Mouse (Mus musculus) hindbrain, embryonic 13.5 days (tissue): ENCODE data around the gene Zfp319. TPM values are rescaled to one million over a fixed set of nuclear protein-coding genes. Genes with fewer than 3 reads are reported as not detected.

Experiments used
- ATAC-seq: fragments of 200-750 bp; cut with Nextera tagmentation; 2 replicates; pipeline ENCODE4 v1.8.0; 2017; ENCODE audit warnings: moderate TSS enrichment; ENCODE audit not compliant: low FRiP score
- H3K27ac ChIP-seq: fragments of 300-500 bp; sonication (generic); 2 replicates; pipeline ENCODE4 v1.5.1; 2015; ENCODE audit warnings: inconsistent platforms, mild to moderate bottlenecking, moderate library complexity
- H3K27me3 ChIP-seq: fragments of 300-500 bp; sonication (generic); 2 replicates; pipeline ENCODE4 v1.6.1; 2015; ENCODE audit warnings: mild to moderate bottlenecking, inconsistent platforms
- H3K36me3 ChIP-seq: fragments of 300-500 bp; sonication (generic); 2 replicates; pipeline ENCODE4 v1.6.1; 2015; ENCODE audit warnings: mild to moderate bottlenecking, inconsistent platforms
- H3K4me1 ChIP-seq: fragments of 300-500 bp; sonication (generic); replicated peaks from 2 replicates; pipeline ENCODE4 v1.6.1; 2015; ENCODE audit warnings: inconsistent platforms
- H3K4me2 ChIP-seq: fragments of 300-500 bp; sonication (generic); 2 replicates; pipeline ENCODE4 v1.6.1; 2015; ENCODE audit warnings: inconsistent platforms, mild to moderate bottlenecking, moderate library complexity
- H3K4me3 ChIP-seq: fragments of 300-500 bp; sonication (generic); 2 replicates; pipeline ENCODE4 v1.5.1; 2015; ENCODE audit warnings: mild to moderate bottlenecking, inconsistent platforms
- H3K9ac ChIP-seq: fragments of 300-500 bp; sonication (generic); 2 replicates; pipeline ENCODE4 v1.6.1; 2015; ENCODE audit warnings: mild to moderate bottlenecking, inconsistent platforms
- H3K9me3 ChIP-seq: fragments of 300-500 bp; sonication (generic); 2 replicates; pipeline ENCODE4 v1.6.1; 2016; ENCODE audit warnings: inconsistent platforms
- WGBS: fragments of 180-500 bp; shearing (Covaris S2); methylation state at CpG from one replicate; pipeline ENCODE4 v1.1.7; 2015; 5-methylcytosine and 5-hydroxymethylcytosine counted together
- polyA plus RNA-seq: library from polyadenylated mRNA; unstranded; fragments of >200 nt; fragmentation: Nextera tagmentation; extraction: Ambion mirVana; gene quantifications from 2 replicates; pipeline ENCODE4 v1.2.1, GENCODE M21; 2015

The Zfp319 gene
- polyA plus RNA-seq, 1 experiment from 2014 or later = 16.6 TPM

DNA sequence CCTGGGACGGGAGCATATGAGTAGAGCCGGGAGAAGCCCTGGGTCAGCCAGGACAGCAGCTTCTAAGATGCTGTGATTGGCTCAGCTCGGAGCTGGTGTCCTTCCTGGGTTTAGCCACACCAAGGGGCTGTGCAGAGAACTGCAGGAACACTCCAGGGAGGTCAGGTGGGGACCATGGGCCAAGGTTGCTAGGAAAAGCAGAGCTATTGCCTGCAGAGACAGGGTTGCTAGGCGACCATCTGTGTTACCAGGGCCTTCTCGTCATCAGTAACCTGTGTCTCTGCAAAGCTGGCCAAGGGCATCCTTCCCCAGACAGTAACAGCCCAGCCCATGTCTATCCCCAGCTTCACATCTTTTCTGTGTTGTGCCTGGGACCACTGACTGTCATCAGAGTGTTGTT lies 50.3 kb downstream of the Zfp319 start:
- no peaks in the 10 kb centered on the region for H3K27me3 ChIP-seq
- WGBS = 56% methylated on average over 5 of the region's 5 CpGs
- no peaks in the 10 kb centered on the region for H3K9me3 ChIP-seq
- H3K36me3 ChIP-seq = no peaks in the 10 kb centered on the region
- H3K4me1 ChIP-seq = peaks cover 10% of the 10 kb centered on the region
- H3K9ac ChIP-seq = no peak overlapping the region
- no peak overlapping the region for H3K4me2 ChIP-seq
- ATAC-seq = peak; percentile 69
- no peak overlapping the region for H3K4me3 ChIP-seq
- H3K27ac ChIP-seq = 0 out of 2 replicates have a peak overlapping the region, but pooled peaks have one; percentile 9

Other genes starting within 250 kb of the Zfp319 start
- 16.5 and 20.2 TPM in 2 replicates for gene Kifc3, start 129.1 kb downstream of the Zfp319 start, polyA plus RNA-seq
- 0.45 and 0.48 TPM in 2 replicates for gene Cngb1, start 25.4 kb downstream of the Zfp319 start, polyA plus RNA-seq
- 0.94 and 2.1 TPM in 2 replicates for gene Tepp, start 21.4 kb downstream of the Zfp319 start, polyA plus RNA-seq
- gene Usb1, start 334 bp upstream of the Zfp319 start, polyA plus RNA-seq = 35.1 and 37.8 TPM in 2 replicates
- 17.4 and 18.4 TPM in 2 replicates for gene Mmp15, start 20.3 kb upstream of the Zfp319 start, polyA plus RNA-seq
- 134 TPM in 2 replicates for gene Cfap20, start 102.9 kb upstream of the Zfp319 start, polyA plus RNA-seq
- 8.9 and 12.1 TPM in 2 replicates for gene Csnk2a2, start 158.1 kb upstream of the Zfp319 start, polyA plus RNA-seq
- gene Ccdc113, start 202.1 kb upstream of the Zfp319 start, polyA plus RNA-seq = 1.9 and 3.0 TPM in 2 replicates
- gene Prss54, start 244.4 kb upstream of the Zfp319 start, polyA plus RNA-seq = not detected in 2 replicates